Mouse (Mus musculus): Measurements from ENCODE around the gene Efcab9. TPM values are rescaled to one million over a fixed set of nuclear protein-coding genes. Genes with fewer than 3 reads are reported as not detected.

The Efcab9 gene
- polyA plus RNA-seq, 1 experiment from 2014 or later = not detected

DNA sequence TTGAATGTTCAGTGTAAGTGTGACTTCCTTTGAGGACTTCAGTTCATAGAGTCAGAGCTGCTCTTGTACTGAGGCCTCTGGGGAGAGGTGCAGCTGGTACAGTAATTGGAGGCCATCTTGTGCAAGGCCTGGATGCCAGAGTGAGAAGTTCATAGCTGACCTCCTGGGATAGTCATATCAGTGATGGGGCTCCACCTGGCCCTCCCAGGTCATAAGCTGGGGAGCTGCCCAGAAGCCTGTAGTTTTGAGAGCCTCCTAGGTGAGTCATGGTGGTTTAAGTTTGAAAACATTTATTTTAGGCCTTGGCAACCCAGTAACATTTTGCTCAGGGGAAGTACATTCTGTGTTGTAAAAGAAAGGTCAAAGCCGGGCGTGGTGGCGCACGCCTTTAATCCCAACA lies 26.1 kb upstream of the Efcab9 start:
- WGBS = 97% methylated on average over 4 of the region's 4 CpGs
- no peak for ATAC-seq
- no peak overlapping the region for H3K4me3 ChIP-seq (replicated peaks; ENCODE audit: low read length)

DNA sequence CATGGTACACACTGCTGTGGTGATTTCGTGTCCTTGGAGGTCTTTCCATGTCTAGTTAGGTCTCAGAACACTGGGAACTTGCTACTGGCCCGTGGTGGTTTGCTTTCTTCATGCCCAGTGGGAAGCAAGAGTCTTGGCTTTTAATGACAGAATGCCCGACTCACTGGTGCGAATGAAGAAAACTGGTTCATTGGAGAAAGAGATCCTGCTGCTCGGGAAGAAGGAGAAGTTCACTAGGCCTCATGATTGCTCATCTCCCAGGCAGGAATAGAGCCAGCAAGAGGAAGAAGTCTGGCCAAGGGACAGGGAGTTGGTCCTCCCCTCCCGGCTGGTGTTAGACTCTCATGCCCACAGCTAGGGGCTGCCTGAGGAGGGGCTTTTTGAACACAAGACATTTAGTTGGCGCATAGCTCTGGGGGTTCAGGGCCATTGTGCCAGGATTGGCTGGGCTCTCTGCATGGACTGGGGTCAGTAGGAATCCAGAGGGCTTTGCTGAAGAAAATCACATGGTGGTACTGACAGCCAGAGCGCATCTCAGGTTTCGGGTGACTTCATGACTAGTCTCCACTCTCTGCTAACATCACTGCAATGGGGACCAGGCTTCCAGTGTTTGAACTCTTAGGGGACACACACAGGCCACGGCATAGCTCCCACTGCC lies 24.6 kb upstream of the Efcab9 start:
- Histone ChIP-seq H3K9me3 (ENCODE audit: control insufficient read depth, low read length) (no peaks in the 10 kb centered on the region), H3K27ac (ENCODE audit: low read length) (no peak overlapping the region), H3K4me2 (ENCODE audit: low read length) (no peak overlapping the region), H3K4me3 (replicated peaks; ENCODE audit: low read length) (no peak overlapping the region), H3K4me1 (replicated peaks; ENCODE audit: control insufficient read depth, insufficient read depth, low read length) (peaks cover 12% of the 10 kb centered on the region), H3K36me3 (ENCODE audit: control insufficient read depth, insufficient read depth) (no peaks in the 10 kb centered on the region), H3K27me3 (replicated peaks; ENCODE audit: control insufficient read depth, insufficient read depth, low read length) (no peaks in the 10 kb centered on the region), H3K9ac (replicated peaks; ENCODE audit: low read depth, low read length) (no peak overlapping the region)
- no peak for ATAC-seq
- 71% methylated on average over 10 of the region's 10 CpGs for WGBS

More for the DNA sequence above, 26.1 kb upstream of the Efcab9 start:
- no peak overlapping the region for H3K27ac ChIP-seq (ENCODE audit: low read length)
- H3K9ac ChIP-seq (replicated peaks; ENCODE audit: low read depth, low read length) = no peak overlapping the region
- H3K27me3 ChIP-seq (replicated peaks; ENCODE audit: control insufficient read depth, insufficient read depth, low read length) = no peaks in the 10 kb centered on the region
- H3K4me1 ChIP-seq (replicated peaks; ENCODE audit: control insufficient read depth, insufficient read depth, low read length) = no peaks in the 10 kb centered on the region
- no peaks in the 10 kb centered on the region for H3K36me3 ChIP-seq (ENCODE audit: control insufficient read depth, insufficient read depth)
- H3K9me3 ChIP-seq (ENCODE audit: control insufficient read depth, low read length) = no peaks in the 10 kb centered on the region
- H3K4me2 ChIP-seq (ENCODE audit: low read length) = no peak overlapping the region

DNA sequence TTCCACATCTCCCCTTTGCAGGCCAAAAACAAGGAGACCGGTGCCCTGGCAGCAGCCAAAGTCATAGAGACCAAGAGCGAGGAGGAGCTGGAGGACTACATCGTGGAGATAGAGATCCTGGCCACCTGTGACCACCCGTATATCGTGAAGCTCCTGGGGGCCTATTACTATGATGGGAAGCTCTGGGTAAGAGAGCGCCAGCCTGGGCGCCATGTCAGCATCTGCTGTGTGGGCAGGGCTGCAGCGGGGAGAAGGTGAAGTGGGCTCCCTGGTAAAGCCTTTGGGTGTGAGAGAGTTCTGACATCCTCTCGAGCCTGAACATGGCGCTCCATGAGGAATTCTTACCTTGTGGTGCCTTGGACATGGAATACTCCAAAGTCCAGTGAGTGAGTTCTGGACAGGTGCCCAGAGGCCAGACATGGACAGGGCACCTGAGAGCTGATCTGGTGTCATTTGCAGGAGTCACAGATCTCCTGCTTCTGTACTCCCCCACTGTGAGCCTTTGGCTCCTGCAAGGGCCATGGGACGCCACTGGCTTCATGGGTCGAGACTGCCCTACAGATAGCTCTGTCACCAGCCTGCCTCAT lies 23.3 kb upstream of the Efcab9 start:
- 93% methylated on average over 12 of the region's 12 CpGs for WGBS
- ATAC-seq = no peak
- Histone ChIP-seq H3K36me3 (ENCODE audit: control insufficient read depth, insufficient read depth) (no peaks in the 10 kb centered on the region), H3K27me3 (replicated peaks; ENCODE audit: control insufficient read depth, insufficient read depth, low read length) (no peaks in the 10 kb centered on the region), H3K9ac (replicated peaks; ENCODE audit: low read depth, low read length) (no peak overlapping the region), H3K27ac (ENCODE audit: low read length) (no peak overlapping the region), H3K4me2 (ENCODE audit: low read length) (no peak overlapping the region), H3K4me3 (replicated peaks; ENCODE audit: low read length) (no peak overlapping the region), H3K4me1 (replicated peaks; ENCODE audit: control insufficient read depth, insufficient read depth, low read length) (peaks cover 14% of the 10 kb centered on the region), H3K9me3 (ENCODE audit: control insufficient read depth, low read length) (no peaks in the 10 kb centered on the region)

DNA sequence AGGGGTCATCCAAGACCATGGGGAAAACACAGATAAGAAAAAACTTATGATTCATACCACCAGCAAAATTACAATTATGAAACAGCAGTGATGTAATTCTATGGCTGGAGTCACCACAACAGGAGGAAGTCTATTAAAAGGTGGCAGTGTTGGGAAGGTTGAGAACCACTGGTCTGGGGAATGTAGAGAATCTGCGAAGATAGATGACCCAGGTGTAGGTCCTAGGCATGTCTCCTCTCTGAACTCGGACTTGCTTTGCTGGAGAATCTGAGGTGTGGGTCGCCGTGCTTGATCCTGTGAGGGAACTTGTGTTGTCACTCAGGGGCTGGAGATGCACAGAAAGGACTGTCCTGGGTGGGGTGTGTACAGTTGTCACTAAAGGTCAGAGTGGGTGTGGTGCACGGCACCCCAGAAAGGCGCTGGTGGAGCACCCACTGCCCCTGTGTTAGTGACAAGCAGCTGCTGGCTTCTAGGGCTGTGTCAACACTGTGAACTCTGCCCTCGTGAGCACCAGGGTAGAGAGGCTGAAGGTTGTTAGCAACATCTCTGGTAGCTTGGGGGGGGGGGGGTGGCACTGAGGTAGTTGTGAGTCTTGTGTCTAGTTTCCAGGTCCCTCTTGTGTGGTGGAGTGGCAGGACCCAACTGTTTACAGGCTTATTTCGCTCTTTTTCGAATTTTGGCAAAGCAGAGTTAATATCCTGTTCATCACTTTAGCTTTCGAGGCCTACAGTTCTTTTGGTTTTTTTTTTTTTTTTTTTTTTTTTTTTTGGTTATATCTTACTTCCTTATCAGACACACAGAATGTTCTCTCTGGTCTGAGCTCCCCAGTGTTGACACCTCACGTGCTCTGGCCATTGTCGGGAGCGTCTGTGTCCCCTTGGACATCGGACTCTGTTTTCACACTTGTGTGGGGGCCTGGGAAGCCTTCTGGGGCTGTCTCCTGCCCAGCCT lies 22.5 kb upstream of the Efcab9 start:
- no peaks in the 10 kb centered on the region for H3K27me3 ChIP-seq (replicated peaks; ENCODE audit: control insufficient read depth, insufficient read depth, low read length)
- WGBS = 92% methylated on average over 14 of the region's 14 CpGs
- no peak overlapping the region for H3K4me3 ChIP-seq (replicated peaks; ENCODE audit: low read length)
- no peaks in the 10 kb centered on the region for H3K36me3 ChIP-seq (ENCODE audit: control insufficient read depth, insufficient read depth)
- no peak overlapping the region for H3K27ac ChIP-seq (ENCODE audit: low read length)
- H3K4me1 ChIP-seq (replicated peaks; ENCODE audit: control insufficient read depth, insufficient read depth, low read length) = peaks cover 14% of the 10 kb centered on the region
- no peak for ATAC-seq
- no peak overlapping the region for H3K4me2 ChIP-seq (ENCODE audit: low read length)
- H3K9ac ChIP-seq (replicated peaks; ENCODE audit: low read depth, low read length) = no peak overlapping the region
- H3K9me3 ChIP-seq (ENCODE audit: control insufficient read depth, low read length) = no peaks in the 10 kb centered on the region

DNA sequence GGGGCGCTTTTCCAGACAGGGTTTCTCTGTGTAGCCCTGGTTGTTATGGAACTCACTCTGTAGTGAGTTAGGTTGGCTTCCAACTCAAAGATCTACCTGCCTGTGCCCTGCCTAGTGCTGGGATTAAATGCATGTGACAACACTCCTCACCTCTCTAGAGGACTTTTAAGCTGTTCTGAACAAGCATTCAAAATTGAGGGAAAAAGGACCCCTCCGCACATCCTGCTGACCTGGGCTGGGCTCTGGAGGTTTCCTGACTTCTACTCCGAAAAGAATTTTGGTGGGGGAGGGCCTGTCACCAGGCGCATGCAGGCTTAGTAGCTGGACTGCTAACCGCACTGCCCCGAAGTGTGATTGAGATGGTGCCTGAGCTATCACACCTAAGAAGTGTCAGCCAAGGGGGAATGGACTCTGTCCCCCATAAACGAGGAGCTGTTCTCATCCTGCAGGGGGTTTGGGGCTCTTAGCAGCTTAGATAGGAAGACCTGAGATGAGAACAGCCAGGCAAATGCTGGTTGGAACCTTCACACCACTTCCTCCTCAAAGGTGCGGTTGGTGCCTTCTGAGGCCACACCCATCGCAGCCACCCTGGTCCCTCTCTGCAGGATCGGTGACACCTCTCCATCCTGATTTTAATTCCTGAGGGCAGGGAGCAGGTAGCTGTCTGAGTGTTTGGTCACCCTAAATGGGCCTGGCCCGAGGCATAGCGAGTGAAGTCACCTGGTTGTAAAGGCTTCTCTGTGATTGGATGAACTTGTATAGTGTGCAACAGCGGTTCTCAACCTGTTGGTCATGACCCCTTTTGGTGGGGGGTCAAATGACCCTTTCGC lies 21.6 kb upstream of the Efcab9 start:
- no peaks in the 10 kb centered on the region for H3K36me3 ChIP-seq (ENCODE audit: control insufficient read depth, insufficient read depth)
- no peak overlapping the region for H3K4me2 ChIP-seq (ENCODE audit: low read length)
- ATAC-seq = no peak
- H3K27me3 ChIP-seq (replicated peaks; ENCODE audit: control insufficient read depth, insufficient read depth, low read length) = no peaks in the 10 kb centered on the region
- peaks cover 14% of the 10 kb centered on the region for H3K4me1 ChIP-seq (replicated peaks; ENCODE audit: control insufficient read depth, insufficient read depth, low read length)
- 81% methylated on average over 14 of the region's 14 CpGs for WGBS
- H3K27ac ChIP-seq (ENCODE audit: low read length) = no peak overlapping the region
- no peak overlapping the region for H3K4me3 ChIP-seq (replicated peaks; ENCODE audit: low read length)
- H3K9me3 ChIP-seq (ENCODE audit: control insufficient read depth, low read length) = no peaks in the 10 kb centered on the region
- no peak overlapping the region for H3K9ac ChIP-seq (replicated peaks; ENCODE audit: low read depth, low read length)

DNA sequence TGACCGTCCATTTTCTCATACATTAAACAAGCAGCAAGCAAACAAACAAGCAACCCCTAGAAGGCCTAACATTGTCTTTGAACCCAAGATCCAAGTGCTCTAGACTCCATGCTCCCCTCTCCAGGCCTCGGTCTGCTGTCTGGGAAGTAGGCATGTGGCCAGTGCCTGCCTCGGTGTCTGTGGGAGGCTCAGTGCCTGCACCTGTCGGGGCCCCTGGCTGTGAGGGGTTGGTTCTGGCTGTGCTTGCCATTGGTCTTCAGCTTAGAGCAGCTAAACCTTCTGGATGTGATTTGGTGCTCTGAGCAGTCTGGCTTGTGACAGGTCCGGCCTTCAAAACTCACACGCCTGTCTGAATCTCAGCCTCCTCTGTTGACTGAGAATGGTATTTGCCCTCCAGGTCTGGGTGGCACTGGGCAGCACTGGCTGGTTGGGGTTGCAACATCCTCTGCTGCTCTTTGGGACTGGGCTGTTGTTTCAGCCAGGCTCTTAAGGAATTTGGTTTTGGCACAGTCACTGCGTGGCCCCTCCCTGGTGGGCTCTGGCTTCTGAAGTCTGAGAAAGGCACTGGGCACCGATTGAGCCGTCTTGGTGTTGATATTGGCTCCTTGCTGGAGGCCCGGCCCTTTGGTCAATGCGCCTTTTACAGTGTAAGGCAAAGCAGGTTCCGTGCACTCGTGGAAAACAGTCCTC lies 20.7 kb upstream of the Efcab9 start:
- H3K4me3 ChIP-seq (replicated peaks; ENCODE audit: low read length) = no peak overlapping the region
- peaks cover 14% of the 10 kb centered on the region for H3K4me1 ChIP-seq (replicated peaks; ENCODE audit: control insufficient read depth, insufficient read depth, low read length)
- no peak overlapping the region for H3K27ac ChIP-seq (ENCODE audit: low read length)
- H3K27me3 ChIP-seq (replicated peaks; ENCODE audit: control insufficient read depth, insufficient read depth, low read length) = no peaks in the 10 kb centered on the region
- no peak overlapping the region for H3K9ac ChIP-seq (replicated peaks; ENCODE audit: low read depth, low read length)
- no peaks in the 10 kb centered on the region for H3K36me3 ChIP-seq (ENCODE audit: control insufficient read depth, insufficient read depth)
- no peaks in the 10 kb centered on the region for H3K9me3 ChIP-seq (ENCODE audit: control insufficient read depth, low read length)
- 62% methylated on average over 13 of the region's 13 CpGs for WGBS
- no peak overlapping the region for H3K4me2 ChIP-seq (ENCODE audit: low read length)
- no peak for ATAC-seq

DNA sequence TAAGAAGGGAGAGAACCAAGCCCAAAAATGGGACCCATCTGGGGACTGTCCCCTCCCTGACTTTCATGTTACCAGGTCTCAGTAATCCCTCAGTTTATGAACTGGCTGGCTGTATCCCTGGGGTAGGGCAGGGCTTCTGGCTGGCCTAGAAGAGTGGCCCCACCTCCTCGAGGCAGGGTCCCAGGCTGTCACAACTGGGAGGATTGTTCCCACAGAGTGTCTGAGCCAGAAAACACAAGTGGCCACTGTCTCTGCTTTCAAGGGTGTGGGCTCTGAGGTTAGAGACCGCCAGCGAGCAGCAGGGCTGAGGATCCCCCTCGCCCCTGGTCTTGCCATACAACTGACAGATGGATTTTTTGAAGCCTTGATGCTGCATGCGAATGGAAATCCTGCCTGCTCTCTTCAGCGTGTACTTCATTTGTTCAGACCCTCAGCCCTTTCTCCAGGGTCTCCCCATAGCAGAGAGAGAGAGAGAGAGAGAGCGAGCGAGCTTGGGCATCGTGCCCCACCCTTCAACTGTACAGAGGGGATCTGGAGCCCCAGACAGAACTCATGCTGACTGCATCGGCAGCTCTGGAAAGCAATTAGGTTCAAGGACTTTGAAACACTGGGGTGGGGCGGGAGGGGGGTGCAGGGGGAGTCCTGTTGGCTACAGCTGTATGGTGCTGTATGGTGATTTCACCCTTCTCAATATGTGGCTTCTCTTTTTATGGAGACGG lies 19.9 kb upstream of the Efcab9 start:
- H3K9me3 ChIP-seq (ENCODE audit: control insufficient read depth, low read length) = no peaks in the 10 kb centered on the region

DNA sequence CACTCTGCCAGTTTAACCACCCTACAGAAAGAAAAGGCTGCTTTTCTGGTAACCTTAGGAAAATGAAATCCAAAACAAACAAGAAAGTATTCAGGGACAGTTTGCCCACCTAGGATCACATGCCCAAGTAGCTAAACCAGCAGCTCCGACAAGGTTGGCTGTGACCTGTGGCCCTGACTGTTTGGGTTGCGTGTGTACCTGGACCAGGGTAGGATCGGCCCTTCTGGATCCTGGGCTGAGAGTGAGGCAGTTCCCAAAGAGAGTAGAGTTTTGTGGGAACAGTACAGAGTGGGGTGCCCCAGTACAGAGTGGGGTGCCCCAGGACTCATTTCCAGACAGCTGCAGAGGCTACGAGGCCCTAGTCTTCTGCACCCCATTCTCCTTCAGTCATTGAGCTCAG lies 19.2 kb upstream of the Efcab9 start:
- no peaks in the 10 kb centered on the region for H3K27me3 ChIP-seq (replicated peaks; ENCODE audit: control insufficient read depth, insufficient read depth, low read length)
- ATAC-seq = no peak
- H3K9ac ChIP-seq (replicated peaks; ENCODE audit: low read depth, low read length) = no peak overlapping the region
- H3K4me3 ChIP-seq (replicated peaks; ENCODE audit: low read length) = no peak overlapping the region
- H3K4me1 ChIP-seq (replicated peaks; ENCODE audit: control insufficient read depth, insufficient read depth, low read length) = peaks cover 21% of the 10 kb centered on the region
- H3K4me2 ChIP-seq (ENCODE audit: low read length) = no peak overlapping the region
- no peaks in the 10 kb centered on the region for H3K9me3 ChIP-seq (ENCODE audit: control insufficient read depth, low read length)
- 91% methylated on average over 4 of the region's 4 CpGs for WGBS
- no peak overlapping the region for H3K27ac ChIP-seq (ENCODE audit: low read length)
- no peaks in the 10 kb centered on the region for H3K36me3 ChIP-seq (ENCODE audit: control insufficient read depth, insufficient read depth)

More for the DNA sequence above, 19.9 kb upstream of the Efcab9 start:
- peaks cover 15% of the 10 kb centered on the region for H3K4me1 ChIP-seq (replicated peaks; ENCODE audit: control insufficient read depth, insufficient read depth, low read length)
- no peaks in the 10 kb centered on the region for H3K27me3 ChIP-seq (replicated peaks; ENCODE audit: control insufficient read depth, insufficient read depth, low read length)
- H3K27ac ChIP-seq (ENCODE audit: low read length) = no peak overlapping the region
- no peak overlapping the region for H3K9ac ChIP-seq (replicated peaks; ENCODE audit: low read depth, low read length)
- no peak overlapping the region for H3K4me2 ChIP-seq (ENCODE audit: low read length)
- ATAC-seq = peak; percentile 76
- H3K4me3 ChIP-seq (replicated peaks; ENCODE audit: low read length) = no peak overlapping the region
- WGBS = 33% methylated on average over 12 of the region's 12 CpGs
- no peaks in the 10 kb centered on the region for H3K36me3 ChIP-seq (ENCODE audit: control insufficient read depth, insufficient read depth)
